Mouse (Mus musculus): ENCODE data around the gene Eef1e1. TPM values are rescaled to one million over a fixed set of nuclear protein-coding genes. Genes with fewer than 3 reads are reported as not detected.

Eef1e1 gene
- total and polyA plus RNA-seq, 2 experiments, result 4.0 to 5.6 TPM

- no peaks in the 10 kb centered on the region for H3K27me3 ChIP-seq (ENCODE audit: control insufficient read depth, insufficient read depth, low read length)
- peaks cover 54% of the 10 kb centered on the region for H3K36me3 ChIP-seq (ENCODE audit: control insufficient read depth, insufficient read depth, low read length)
- H3K27ac ChIP-seq (replicated peaks; ENCODE audit: insufficient read depth, low read depth, low read length), result no peak overlapping the region
- 62% methylated on average over 4 of the region's 4 CpGs for WGBS
- H3K4me3 ChIP-seq (ENCODE audit: insufficient read depth, low read depth, low read length), result no peak overlapping the region
- H3K4me1 ChIP-seq (ENCODE audit: control insufficient read depth, insufficient read depth, low read length), result no peaks in the 10 kb centered on the region
- TF ChIP-seq CTCF (IDR thresholded peaks at IDR 0.05; ENCODE audit: low read depth, low read length) (no peak), POLR2A (IDR thresholded peaks at IDR 0.05; ENCODE audit: extremely low read depth, insufficient read depth, low read length) (no peak)
- H3K9ac ChIP-seq (ENCODE audit: low read depth, low read length), result no peak overlapping the region
- no peaks in the 10 kb centered on the region for H3K79me2 ChIP-seq (ENCODE audit: control insufficient read depth, insufficient read depth, low read length)
- no peak for DNase-seq (ENCODE audit: extremely low read depth, low read depth, low spot score)
Observed at GRCm38 (mm10) chr13:38649069-38649468, 9.8 kb downstream of the Eef1e1 start.

DNA sequence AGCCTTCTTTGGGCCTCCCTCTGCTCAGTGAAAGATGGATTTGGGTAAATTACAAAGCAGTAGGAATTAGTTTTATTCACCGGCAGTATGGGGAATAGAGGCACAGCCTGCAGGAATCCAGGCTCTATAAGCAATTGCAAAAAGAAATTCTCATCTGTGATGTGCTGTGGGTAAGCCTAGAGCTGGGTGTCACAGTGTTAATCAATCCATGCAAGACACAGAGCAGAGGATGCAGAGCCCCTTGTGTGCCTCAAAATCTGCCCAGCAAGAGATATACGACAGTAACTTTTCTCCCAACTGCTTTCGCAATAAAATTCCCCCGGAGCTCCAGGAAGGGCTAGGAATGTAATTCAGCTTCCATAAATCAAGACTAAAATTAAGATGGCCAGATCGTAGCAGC, 17.4 kb downstream of the Eef1e1 start:
- Histone ChIP-seq H3K4me3 (ENCODE audit: insufficient read depth, low read depth, low read length) (no peak overlapping the region), H3K79me2 (ENCODE audit: control insufficient read depth, insufficient read depth, low read length) (no peaks in the 10 kb centered on the region), H3K36me3 (ENCODE audit: control insufficient read depth, insufficient read depth, low read length) (peaks cover 26% of the 10 kb centered on the region), H3K27me3 (ENCODE audit: control insufficient read depth, insufficient read depth, low read length) (no peaks in the 10 kb centered on the region), H3K27ac (replicated peaks; ENCODE audit: insufficient read depth, low read depth, low read length) (no peak overlapping the region), H3K9ac (ENCODE audit: low read depth, low read length) (no peak overlapping the region), H3K4me1 (ENCODE audit: control insufficient read depth, insufficient read depth, low read length) (no peaks in the 10 kb centered on the region)
- TF ChIP-seq CTCF (IDR thresholded peaks at IDR 0.05; ENCODE audit: low read depth, low read length), result no peak
- no peak for TF ChIP-seq POLR2A (IDR thresholded peaks at IDR 0.05; ENCODE audit: extremely low read depth, insufficient read depth, low read length)
- 84% methylated on average over 5 of the region's 5 CpGs for WGBS
- no peak for DNase-seq (ENCODE audit: extremely low read depth, low read depth, low spot score)

GRCm38 (mm10) chr13:38640961-38641360, 17.9 kb downstream of the Eef1e1 start:
- Histone ChIP-seq H3K27me3 (ENCODE audit: control insufficient read depth, insufficient read depth, low read length) (no peaks in the 10 kb centered on the region), H3K79me2 (ENCODE audit: control insufficient read depth, insufficient read depth, low read length) (no peaks in the 10 kb centered on the region), H3K27ac (replicated peaks; ENCODE audit: insufficient read depth, low read depth, low read length) (no peak overlapping the region), H3K4me3 (ENCODE audit: insufficient read depth, low read depth, low read length) (no peak overlapping the region), H3K9ac (ENCODE audit: low read depth, low read length) (no peak overlapping the region), H3K36me3 (ENCODE audit: control insufficient read depth, insufficient read depth, low read length) (peaks cover 23% of the 10 kb centered on the region), H3K4me1 (ENCODE audit: control insufficient read depth, insufficient read depth, low read length) (no peaks in the 10 kb centered on the region)
- TF ChIP-seq CTCF (IDR thresholded peaks at IDR 0.05; ENCODE audit: low read depth, low read length) (no peak), POLR2A (IDR thresholded peaks at IDR 0.05; ENCODE audit: extremely low read depth, insufficient read depth, low read length) (no peak)
- WGBS, result 96% methylated on average over 5 of the region's 5 CpGs
- no peak for DNase-seq (ENCODE audit: extremely low read depth, low read depth, low spot score)

GRCm38 (mm10) chr13:38638694-38639093, 20.2 kb downstream of the Eef1e1 start:
- 73% methylated on average over 11 of the region's 11 CpGs for WGBS
- no peak for DNase-seq (ENCODE audit: extremely low read depth, low read depth, low spot score)
- no peaks in the 10 kb centered on the region for H3K27me3 ChIP-seq (ENCODE audit: control insufficient read depth, insufficient read depth, low read length)
- H3K36me3 ChIP-seq (ENCODE audit: control insufficient read depth, insufficient read depth, low read length), result peaks cover 6% of the 10 kb centered on the region
- no peak overlapping the region for H3K9ac ChIP-seq (ENCODE audit: low read depth, low read length)
- no peaks in the 10 kb centered on the region for H3K79me2 ChIP-seq (ENCODE audit: control insufficient read depth, insufficient read depth, low read length)
- TF ChIP-seq POLR2A (IDR thresholded peaks at IDR 0.05; ENCODE audit: extremely low read depth, insufficient read depth, low read length) (no peak), CTCF (IDR thresholded peaks at IDR 0.05; ENCODE audit: low read depth, low read length) (no peak)
- H3K27ac ChIP-seq (replicated peaks; ENCODE audit: insufficient read depth, low read depth, low read length), result no peak overlapping the region
- H3K4me1 ChIP-seq (ENCODE audit: control insufficient read depth, insufficient read depth, low read length), result no peaks in the 10 kb centered on the region
- no peak overlapping the region for H3K4me3 ChIP-seq (ENCODE audit: insufficient read depth, low read depth, low read length)

DNA sequence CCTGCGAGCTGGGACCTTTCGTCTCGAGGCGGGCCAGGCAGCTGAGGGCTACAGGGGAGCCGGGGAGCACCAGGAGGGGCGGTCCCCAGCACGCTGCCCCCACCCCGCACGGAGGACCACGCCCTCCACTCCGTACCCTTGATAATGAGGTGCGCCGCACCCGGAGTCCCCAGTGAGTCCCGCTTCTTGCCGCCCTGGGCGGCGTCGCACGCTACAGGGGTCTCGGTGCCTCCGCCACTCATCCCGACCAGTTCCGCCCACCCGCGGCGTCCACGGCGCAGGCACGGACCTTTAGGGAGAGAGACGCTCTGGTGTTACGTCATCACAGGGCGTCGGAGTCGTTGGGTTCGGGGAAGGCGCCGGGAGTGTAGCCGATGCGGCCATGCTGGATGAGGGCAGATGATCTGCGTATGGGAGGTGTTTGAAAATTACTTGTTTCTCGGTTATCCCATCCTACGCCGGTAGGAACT, 24.0 kb downstream of the Eef1e1 start, which contains the start of gene Bloc1s5:
TSS of gene Bloc1s5 (minus strand) at position 310 of the 470 bp plus-strand sequence.
- H3K4me3 ChIP-seq (ENCODE audit: insufficient read depth, low read depth, low read length), result peak within 1 kb of the TSS; percentile 81
- WGBS, result under 1% methylated on average over 42 of the region's 44 CpGs
- peaks cover 3% of the 10 kb centered on the region; the same call in 1 of the 2 replicates for H3K36me3 ChIP-seq (ENCODE audit: control insufficient read depth, insufficient read depth, low read length)
- H3K79me2 ChIP-seq (ENCODE audit: control insufficient read depth, insufficient read depth, low read length), result peaks cover 2% of the 10 kb centered on the region; the same call in 1 of the 2 replicates
- peaks cover 11% of the 10 kb centered on the region; the same call in 1 of the 2 replicates for H3K4me1 ChIP-seq (ENCODE audit: control insufficient read depth, insufficient read depth, low read length)
- H3K9ac ChIP-seq (ENCODE audit: low read depth, low read length), result peak within 1 kb of the TSS; percentile 65
- TF ChIP-seq CTCF (IDR thresholded peaks at IDR 0.05; ENCODE audit: low read depth, low read length), result no peak
- TF ChIP-seq POLR2A (IDR thresholded peaks at IDR 0.05; ENCODE audit: extremely low read depth, insufficient read depth, low read length), result 0 out of 2 replicates have a peak, but pooled peaks have one; percentile 25
- DNase-seq (ENCODE audit: extremely low read depth, low read depth, low spot score), result peak; percentile 83
- no peaks in the 10 kb centered on the region for H3K27me3 ChIP-seq (ENCODE audit: control insufficient read depth, insufficient read depth, low read length)
- H3K27ac ChIP-seq (replicated peaks; ENCODE audit: insufficient read depth, low read depth, low read length), result peak within 1 kb of the TSS; percentile 41

GRCm38 (mm10) chr13:38634256-38634799, 24.5 kb downstream of the Eef1e1 start:
- H3K27ac ChIP-seq (replicated peaks; ENCODE audit: insufficient read depth, low read depth, low read length), result peak overlapping the region; percentile 41
- H3K27me3 ChIP-seq (ENCODE audit: control insufficient read depth, insufficient read depth, low read length), result no peaks in the 10 kb centered on the region
- peaks cover 3% of the 10 kb centered on the region; the same call in 1 of the 2 replicates for H3K36me3 ChIP-seq (ENCODE audit: control insufficient read depth, insufficient read depth, low read length)
- peaks cover 2% of the 10 kb centered on the region; the same call in 1 of the 2 replicates for H3K79me2 ChIP-seq (ENCODE audit: control insufficient read depth, insufficient read depth, low read length)
- no peak for DNase-seq (ENCODE audit: extremely low read depth, low read depth, low spot score)
- H3K9ac ChIP-seq (ENCODE audit: low read depth, low read length), result peak overlapping the region; percentile 65
- 1% methylated on average over 19 of the region's 19 CpGs for WGBS
- peak overlapping the region; percentile 81 for H3K4me3 ChIP-seq (ENCODE audit: insufficient read depth, low read depth, low read length)
- TF ChIP-seq CTCF (IDR thresholded peaks at IDR 0.05; ENCODE audit: low read depth, low read length), result no peak
- no peak for TF ChIP-seq POLR2A (IDR thresholded peaks at IDR 0.05; ENCODE audit: extremely low read depth, insufficient read depth, low read length)
- H3K4me1 ChIP-seq (ENCODE audit: control insufficient read depth, insufficient read depth, low read length), result peaks cover 11% of the 10 kb centered on the region; the same call in 1 of the 2 replicates
